Mouse (Mus musculus) spleen, adult 2 months (tissue): ENCODE measurements at regions not wholly inside any gene's neighbourhood (a gene's known extent, or its start where the extent isn't known, plus 50 kb on each side); places are given as distances from the start of the nearest gene placed in this dataset.

ENCODE experiments used
- CTCF ChIP-seq: fragments of 200-500 bp; IDR thresholded peaks from 2 replicates; pipeline ENCODE4 v1.5.1; 2011; ENCODE audit warnings: mild to moderate bottlenecking, inconsistent platforms; ENCODE audit not compliant: insufficient read depth, insufficient read length, insufficient replicate concordance; ENCODE audit errors: extremely low read depth
- POLR2A ChIP-seq: fragments of 200-500 bp; IDR thresholded peaks from 2 replicates; pipeline ENCODE4 v1.6.1; 2011; ENCODE audit warnings: low read depth, low read length, inconsistent platforms

DNA sequence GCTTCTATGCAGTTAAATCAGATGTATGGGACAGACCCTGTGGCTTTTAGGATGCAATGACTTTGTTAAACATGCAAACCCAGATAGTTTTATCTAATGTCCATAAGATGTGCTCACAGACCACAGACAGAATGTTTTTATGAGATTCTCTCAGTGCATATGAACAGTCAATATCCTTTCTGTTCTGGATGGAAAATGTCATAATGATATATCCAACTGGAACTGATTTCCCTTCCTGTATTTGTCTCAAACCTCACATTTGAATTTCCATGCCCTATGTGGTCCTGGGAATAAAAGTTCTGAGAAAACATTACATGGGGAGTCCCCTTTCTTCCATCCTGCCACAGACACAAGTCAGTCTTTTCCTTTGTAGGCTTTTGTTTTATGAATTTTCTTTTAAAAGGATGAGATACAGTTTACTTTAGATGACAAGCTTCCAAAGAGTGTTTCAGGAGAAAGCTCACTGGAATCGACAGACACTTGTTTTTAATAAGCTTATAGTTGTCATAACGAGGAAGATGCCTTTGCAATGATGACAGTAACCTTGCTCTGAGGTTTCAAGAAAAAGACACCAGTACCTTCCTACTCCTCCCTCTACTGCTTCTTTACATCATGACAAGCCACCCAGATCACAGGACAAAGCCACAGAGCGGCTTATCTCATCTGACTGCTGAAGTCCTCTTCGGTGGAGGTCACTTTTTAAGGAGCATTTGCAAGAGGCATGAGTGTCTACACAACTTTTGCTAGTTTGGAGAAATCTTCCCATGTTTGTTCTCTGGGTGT is 55.7 kb upstream of the Uqcrfs1 start:
- no peak for TF ChIP-seq POLR2A
- no peak for TF ChIP-seq CTCF
